Mouse (Mus musculus) heart, adult 2 months (tissue): ENCODE results near the gene Mbd4.
A peak's percentile ranks its signal among the peaks of the same experiment; 100 is the strongest.

ENCODE experiments used
- CTCF ChIP-seq: fragments of 200-600 bp; IDR thresholded peaks from 2 replicates; pipeline ENCODE4 v1.8.1; 2022; ENCODE audit warnings: antibody characterized with exemption, mild to moderate bottlenecking, moderate library complexity
- EP300 ChIP-seq: fragments of 200-500 bp; IDR thresholded peaks from 2 replicates; pipeline ENCODE4 v1.6.1; 2011; ENCODE audit warnings: low read depth, low read length, control low read depth; ENCODE audit not compliant: insufficient read depth
- POLR2A ChIP-seq: fragments of 200-500 bp; IDR thresholded peaks from 2 replicates; pipeline ENCODE4 v1.6.1; 2011; ENCODE audit warnings: mild to moderate bottlenecking, low read depth, low read length, control low read depth; ENCODE audit not compliant: insufficient read depth

- peak; percentile 43 for TF ChIP-seq CTCF
- no peak for TF ChIP-seq POLR2A
- TF ChIP-seq EP300 = no peak
These were observed 62.2 kb downstream of the Mbd4 start for GRCm38 (mm10) chr6:115791016-115791415.
